Mouse (Mus musculus) spleen, postnatal 0 days (tissue): ENCODE data around the gene Mettl7b. TPM values are rescaled to one million over a fixed set of nuclear protein-coding genes. Genes with fewer than 3 reads are reported as not detected.

Experiments
- polyA plus RNA-seq: library from polyadenylated mRNA; unstranded; fragments of >200 nt; fragmentation: Nextera tagmentation; extraction: Ambion mirVana; gene quantifications from 2 replicates; pipeline ENCODE4 v1.2.1, GENCODE M21; 2015

Mettl7b gene
- polyA plus RNA-seq: 0.10 TPM in 1 of 2 replicates, not detected in the other

DNA sequence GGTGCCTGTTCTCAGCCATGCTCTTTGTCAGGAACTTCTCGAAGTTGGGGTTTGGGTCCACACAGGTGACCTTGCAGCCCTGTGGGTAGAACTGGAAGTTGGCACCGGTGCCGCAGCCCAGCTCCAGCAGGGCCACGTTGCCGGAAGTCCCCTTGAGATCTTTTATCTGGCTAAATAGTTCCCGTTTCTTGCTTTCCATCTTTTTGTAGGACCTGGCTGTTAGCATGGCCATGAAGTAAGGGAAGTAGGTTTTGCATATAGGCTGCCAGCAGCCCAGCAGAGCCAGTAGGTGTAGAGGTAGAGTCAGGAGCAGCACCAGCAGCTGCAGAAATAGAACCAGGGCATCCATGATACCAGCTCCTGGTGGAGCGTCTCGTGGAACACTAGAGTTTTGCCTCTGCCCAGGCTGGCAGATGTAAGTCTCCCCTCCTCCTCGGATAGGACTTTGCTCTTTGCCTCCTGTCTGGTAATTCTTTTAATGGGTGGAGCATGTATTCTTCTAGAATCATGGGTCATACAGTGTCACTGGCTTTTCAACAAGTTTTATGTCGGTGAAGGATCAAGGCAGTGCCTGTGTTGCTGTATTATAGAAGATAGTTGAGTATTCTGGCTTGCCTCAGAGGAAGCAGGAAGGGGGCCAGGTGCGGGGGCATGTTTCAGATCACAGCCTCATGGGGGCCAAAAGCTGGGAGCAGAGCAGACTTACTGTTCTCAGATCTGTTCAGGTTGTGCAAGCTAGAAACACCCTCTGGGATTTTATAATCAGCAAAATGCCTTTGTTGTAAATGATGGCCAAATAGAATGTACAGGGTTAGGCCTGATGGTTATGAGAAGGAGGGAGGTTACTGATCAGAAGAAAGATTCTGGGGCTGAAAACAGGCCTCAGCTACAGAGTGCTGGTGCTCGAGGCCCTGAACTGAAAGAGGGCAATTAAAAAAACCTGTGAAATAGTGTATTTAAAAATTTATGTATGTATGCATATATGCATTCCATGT is at the start of gene Mettl7b:
Gene Mettl7b (minus strand): TSS at position 399 of the 995 bp plus-strand sequence.

GRCm38 (mm10) chr10:129010288-129010841 is 49.6 kb upstream of the Mettl7b start, which contains the start of gene Olfr763:
TSS of gene Olfr763 (plus strand) at chr10:129010791.

GRCm38 (mm10) chr10:128989131-128989530 is 28.3 kb upstream of the Mettl7b start, which contains the start of gene Olfr9:
TSS of gene Olfr9 (plus strand) at chr10:128989431.

GRCm38 (mm10) chr10:128933574-128933973 is 27.2 kb downstream of the Mettl7b start, which contains the start of gene Itga7:
TSS of gene Itga7 (plus strand) at chr10:128933818.

GRCm38 (mm10) chr10:128923935-128924334 is 36.9 kb downstream of the Mettl7b start, which contains the start of gene Bloc1s1:
TSS of gene Bloc1s1 (minus strand) at chr10:128924035.

GRCm38 (mm10) chr10:128922822-128923012 is 38.1 kb downstream of the Mettl7b start, which contains the start of gene Rdh5:
TSS of gene Rdh5 (minus strand) at chr10:128922888.

Other genes with a start within 250 kb of the Mettl7b start
- 3.3 and 5.3 TPM in 2 replicates for gene Dgka, start 216.1 kb downstream of the Mettl7b start, polyA plus RNA-seq
- 23.9 and 26.6 TPM in 2 replicates for gene Pym1, start 213.1 kb downstream of the Mettl7b start, polyA plus RNA-seq
- 0.67 and 1.2 TPM in 2 replicates for gene Mmp19, start 170.1 kb downstream of the Mettl7b start, polyA plus RNA-seq
- gene Dnajc14, start 156.9 kb downstream of the Mettl7b start, polyA plus RNA-seq: 21.1 and 26.6 TPM in 2 replicates
- 3.9 and 6.1 TPM in 2 replicates for gene Tmem198b, start 156.6 kb downstream of the Mettl7b start, polyA plus RNA-seq
- 118 and 139 TPM in 2 replicates for gene Sarnp, start 143.7 kb downstream of the Mettl7b start, polyA plus RNA-seq
- gene Ormdl2, start 139.3 kb downstream of the Mettl7b start, polyA plus RNA-seq: 68.8 and 73.7 TPM in 2 replicates
- gene Gdf11, start 69.3 kb downstream of the Mettl7b start, polyA plus RNA-seq: 0.82 and 1.2 TPM in 2 replicates
- gene Cd63, start 60.0 kb downstream of the Mettl7b start, polyA plus RNA-seq: 240 and 284 TPM in 2 replicates
- 4.8 and 5.9 TPM in 2 replicates for gene Rdh5, start 38.1 kb downstream of the Mettl7b start, polyA plus RNA-seq
- 116 and 145 TPM in 2 replicates for gene Bloc1s1, start 37.0 kb downstream of the Mettl7b start, polyA plus RNA-seq
- 2.5 and 3.2 TPM in 2 replicates for gene Itga7, start 27.2 kb downstream of the Mettl7b start, polyA plus RNA-seq
- gene Olfr9, start 28.4 kb upstream of the Mettl7b start, polyA plus RNA-seq: not detected in 2 replicates
- not detected in 2 replicates for gene Olfr763, start 49.8 kb upstream of the Mettl7b start, polyA plus RNA-seq
- not detected in 2 replicates for gene Olfr764-ps1, start 78.9 kb upstream of the Mettl7b start, polyA plus RNA-seq
- not detected in 2 replicates for gene Olfr765, start 89.0 kb upstream of the Mettl7b start, polyA plus RNA-seq
- not detected in 2 replicates for gene Olfr766-ps1, start 108.0 kb upstream of the Mettl7b start, polyA plus RNA-seq
- not detected in 2 replicates for gene Olfr767, start 121.9 kb upstream of the Mettl7b start, polyA plus RNA-seq
- not detected in 2 replicates for gene Olfr768, start 138.4 kb upstream of the Mettl7b start, polyA plus RNA-seq
- not detected in 2 replicates for gene Olfr769, start 156.9 kb upstream of the Mettl7b start, polyA plus RNA-seq
- gene Olfr770, start 178.0 kb upstream of the Mettl7b start, polyA plus RNA-seq: not detected in 2 replicates
- not detected in 2 replicates for gene Olfr771, start 203.8 kb upstream of the Mettl7b start, polyA plus RNA-seq
- not detected in 2 replicates for gene Olfr772, start 216.9 kb upstream of the Mettl7b start, polyA plus RNA-seq
- gene Olfr773, start 226.4 kb upstream of the Mettl7b start, polyA plus RNA-seq: not detected in 2 replicates